Mouse (Mus musculus) retina, postnatal 7 days (tissue): ENCODE data around the gene Iqcj.
A peak's percentile ranks its signal among the peaks of the same experiment; 100 is the strongest.

Source experiments
- DNase-seq: peaks from one replicate; pipeline ENCODE4 v3.0.0-alpha.2; 2012; ENCODE audit warnings: low read depth, low spot score

Iqcj gene

GRCm38 (mm10) chr3:67954459-67955065, 62.5 kb downstream of the Iqcj start:
- no peak for DNase-seq

- DNase-seq = no peak
Measured at GRCm38 (mm10) chr3:67959672-67960071, 67.7 kb downstream of the Iqcj start.

- DNase-seq = no peak
Measured at GRCm38 (mm10) chr3:67960133-67960532, 68.1 kb downstream of the Iqcj start.

- DNase-seq = no peak
Measured at GRCm38 (mm10) chr3:67960727-67961126, 68.7 kb downstream of the Iqcj start.

GRCm38 (mm10) chr3:67961934-67962639, 70.1 kb downstream of the Iqcj start:
- no peak for DNase-seq

- DNase-seq = no peak
Measured at GRCm38 (mm10) chr3:67974340-67974998, 82.4 kb downstream of the Iqcj start.

GRCm38 (mm10) chr3:67980006-67980405, 88.0 kb downstream of the Iqcj start:
- no peak for DNase-seq

- no peak for DNase-seq
Measured at GRCm38 (mm10) chr3:67983329-67983728, 91.3 kb downstream of the Iqcj start.

- DNase-seq = no peak
Measured at GRCm38 (mm10) chr3:68002415-68002814, 110.4 kb downstream of the Iqcj start.

- no peak for DNase-seq
Measured at GRCm38 (mm10) chr3:68012342-68012741, 120.3 kb downstream of the Iqcj start.

GRCm38 (mm10) chr3:68015786-68016185, 123.8 kb downstream of the Iqcj start:
- DNase-seq = no peak

GRCm38 (mm10) chr3:68019401-68019800, 127.4 kb downstream of the Iqcj start:
- DNase-seq = no peak

- no peak for DNase-seq
Measured at GRCm38 (mm10) chr3:68036097-68036496, 144.1 kb downstream of the Iqcj start.

- DNase-seq = no peak
Measured at GRCm38 (mm10) chr3:68042951-68043350, 150.9 kb downstream of the Iqcj start.

GRCm38 (mm10) chr3:68045475-68046416, 153.7 kb downstream of the Iqcj start:
- DNase-seq = peak; percentile 43

GRCm38 (mm10) chr3:68053538-68053937, 161.5 kb downstream of the Iqcj start:
- no peak for DNase-seq

GRCm38 (mm10) chr3:68055071-68055470, 163.1 kb downstream of the Iqcj start:
- no peak for DNase-seq

- DNase-seq = peak; percentile 37
Measured at GRCm38 (mm10) chr3:68056373-68057275, 164.6 kb downstream of the Iqcj start.

- peak; percentile 16 for DNase-seq
Measured at GRCm38 (mm10) chr3:68059162-68059800, 167.3 kb downstream of the Iqcj start.

GRCm38 (mm10) chr3:68064731-68065130, 172.7 kb downstream of the Iqcj start, which contains the start of gene Schip1:
Schip1 (plus strand) TSS chr3:68064802.
- no peak for DNase-seq
